Mouse (Mus musculus) adrenal gland, postnatal 36 days (tissue): ENCODE results near the gene Gja4. TPM values are rescaled to one million over a fixed set of nuclear protein-coding genes. Genes with fewer than 3 reads are reported as not detected.

Source experiments
- DNase-seq, 2 experiments: peaks; one replicate each; pipeline ENCODE4 v3.0.0; 2021; ENCODE audit warnings: mixed read lengths in 1 of 2
- long read RNA-seq, 2 experiments: library from polyadenylated mRNA; stranded (forward); transcript quantifications; one replicate each; pipeline ENCODE4 v2.0.0; 2021; ENCODE audit warnings: borderline sequencing depth in 2 of 2
- total RNA-seq, 2 experiments: library from RNA; stranded (reverse); gene quantifications; 2 replicates each; pipeline ENCODE4 v1.2.3; 2021

Gja4 gene
- 1 to 10 TPM; 4.5 to 4.7 TPM for total RNA-seq
- long read RNA-seq, experiment 1, partial matches to known transcripts = 0 of 2 reads
- long read RNA-seq, experiment 1, other reads (novel, unspliced or antisense) = 0 of 2 reads
- long read RNA-seq, experiment 2, partial matches to known transcripts = 0 of 2 reads
- long read RNA-seq, experiment 2, other reads (novel, unspliced or antisense) = 0 of 2 reads

DNA sequence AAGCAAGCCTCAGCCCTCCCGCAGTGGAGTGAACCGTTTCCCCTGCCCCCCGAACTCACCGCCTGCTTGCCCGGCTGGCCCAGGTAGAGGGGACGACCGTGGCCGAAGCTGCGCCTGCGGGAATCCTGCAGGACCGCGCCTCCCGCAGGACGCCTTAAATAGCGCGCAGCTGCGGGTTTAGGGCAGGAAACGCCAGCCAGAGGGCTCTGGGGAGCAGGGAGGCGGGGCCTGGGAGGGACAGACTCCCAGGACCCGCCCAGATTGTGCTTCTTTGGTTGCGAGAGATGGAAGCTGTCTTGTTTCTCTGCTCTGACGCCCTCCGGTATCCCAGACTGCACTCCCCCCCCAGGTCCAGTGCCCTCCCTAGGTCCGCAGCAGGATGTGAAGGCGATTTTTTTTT is at the start of gene Gja4:
Gene Gja4 (minus strand): TSS at position 179 of the 400 bp plus-strand sequence.
- peak; percentile 87 to 92 for DNase-seq

GRCm38 (mm10) chr4:127363331-127363730 is 49.5 kb upstream of the Gja4 start:
- DNase-seq = no peak

DNA sequence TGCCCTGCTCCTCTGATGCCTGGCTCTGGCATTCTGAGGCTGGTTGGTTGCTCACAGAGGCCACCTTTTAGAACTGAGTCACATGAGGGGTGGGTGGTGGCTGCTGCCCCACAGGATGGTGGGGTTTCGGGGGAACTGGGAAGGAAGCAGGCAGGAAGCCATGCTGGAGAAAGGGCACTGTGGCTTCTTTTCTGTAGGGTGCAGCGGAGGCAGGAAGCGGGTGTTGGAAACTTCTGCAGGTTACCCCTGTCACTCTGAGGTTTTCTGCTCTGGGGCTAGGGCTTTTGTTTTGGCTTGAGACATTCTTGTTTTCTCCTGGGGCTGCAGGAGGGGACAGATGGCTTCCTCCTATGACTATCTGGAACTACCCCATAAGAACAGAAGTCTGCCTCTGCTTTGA is 48.7 kb upstream of the Gja4 start:
- no peak for DNase-seq

GRCm38 (mm10) chr4:127358018-127358417 is 44.2 kb upstream of the Gja4 start, which contains the start of gene Gjb5:
Gjb5 (minus strand) TSS chr4:127358181.
- DNase-seq = no peak

DNA sequence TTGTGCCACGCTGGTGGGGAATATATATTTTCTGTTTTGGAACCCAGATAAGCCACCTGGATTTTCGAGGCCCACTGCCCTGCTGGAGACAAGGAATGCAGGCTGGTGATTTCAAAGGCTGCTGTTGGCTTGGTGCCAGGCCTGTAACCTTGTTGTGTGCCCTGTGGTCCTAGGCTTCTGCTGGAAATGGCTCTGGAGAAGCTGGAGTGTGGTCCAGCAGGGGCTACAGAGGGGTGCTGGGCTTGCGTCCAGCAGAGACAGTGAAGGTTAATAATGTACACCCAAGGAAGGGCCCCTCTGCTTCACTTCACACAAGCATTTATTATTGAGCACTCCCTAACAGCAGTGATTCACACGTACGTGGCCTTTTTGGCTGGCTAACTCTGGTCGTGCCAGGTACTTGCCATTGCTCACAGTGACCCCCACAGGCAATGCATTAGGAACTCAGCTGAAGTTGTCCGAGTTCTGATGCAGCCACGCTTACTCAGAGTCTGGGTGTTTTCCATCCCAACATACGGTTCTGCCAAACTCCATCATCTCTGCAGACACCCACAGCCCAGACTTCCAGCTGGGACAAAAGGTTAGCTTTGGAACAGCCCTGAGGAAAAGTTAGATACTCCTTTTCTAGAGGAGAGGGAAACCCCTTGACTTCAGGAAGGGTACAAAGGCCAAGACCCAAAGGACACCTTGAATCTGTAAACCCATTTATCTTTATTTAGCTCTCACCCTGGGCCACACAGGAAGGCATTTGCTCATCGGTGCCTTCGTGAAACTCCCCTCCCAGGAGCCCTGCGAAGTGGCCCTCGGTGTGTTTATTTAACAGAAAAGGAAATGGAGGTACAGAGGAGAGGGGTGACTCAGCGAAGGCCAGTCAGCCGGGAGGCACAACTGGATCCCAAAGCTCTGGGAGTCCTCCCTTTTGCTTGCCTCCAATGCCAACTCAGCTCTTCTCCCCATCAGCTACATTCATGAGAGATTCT is 41.0 kb upstream of the Gja4 start:
- DNase-seq = peak; percentile 54 to 65

DNA sequence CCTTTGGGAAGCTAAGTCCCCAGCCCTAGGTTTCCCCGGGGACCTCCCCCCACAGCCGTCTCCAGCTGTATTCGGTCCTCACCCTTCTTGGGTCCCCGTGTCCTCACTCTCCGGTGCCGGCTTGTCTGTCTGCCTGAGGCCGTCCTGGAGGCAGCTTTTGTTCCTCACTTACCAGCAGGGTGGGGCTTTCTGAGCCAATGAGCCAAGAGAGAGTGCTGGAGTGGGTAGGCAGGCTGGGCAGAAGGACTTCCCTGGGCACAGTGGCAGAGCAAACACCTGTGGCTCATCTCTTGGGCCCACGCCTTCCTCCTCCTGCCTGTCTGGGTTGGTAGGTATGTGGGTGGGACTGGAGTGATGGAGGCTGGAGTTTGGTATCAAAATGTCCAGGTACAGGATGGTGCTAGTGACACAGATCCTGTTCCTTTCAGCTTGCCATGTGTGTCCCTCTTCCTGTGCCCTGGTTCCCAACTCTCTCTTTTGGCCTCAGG is 40.2 kb upstream of the Gja4 start, which contains the start of gene Gjb4:
Gene Gjb4 (minus strand): TSS at position 131 of the 488 bp plus-strand sequence.
- no peak for DNase-seq

DNA sequence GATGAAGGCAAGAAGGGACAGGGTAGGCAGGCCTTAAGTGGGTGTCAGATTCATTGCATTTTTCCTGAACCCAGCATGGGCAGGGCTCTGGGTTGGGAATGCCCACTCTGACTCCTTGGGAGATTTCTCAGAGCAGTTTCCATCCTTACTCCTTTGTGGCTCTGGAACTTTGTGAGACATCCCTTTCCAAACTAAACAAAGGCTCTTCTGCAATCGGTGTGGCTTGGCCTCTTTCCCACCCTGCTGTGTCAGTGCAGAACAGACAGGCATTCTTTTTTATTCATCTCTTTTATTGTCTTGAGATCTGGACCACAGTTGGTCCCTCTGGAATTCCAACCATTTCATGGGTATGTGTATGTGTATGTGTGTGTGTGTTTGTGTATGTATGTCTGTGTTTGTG is 38.8 kb upstream of the Gja4 start:
- peak in 1 of 2 experiments; percentile 52 for DNase-seq

GRCm38 (mm10) chr4:127349560-127350300 is 35.9 kb upstream of the Gja4 start:
- peak in 1 of 2 experiments; percentile 32 for DNase-seq

- no peak for DNase-seq
These were observed 31.2 kb upstream of the Gja4 start for GRCm38 (mm10) chr4:127345000-127345399.

DNA sequence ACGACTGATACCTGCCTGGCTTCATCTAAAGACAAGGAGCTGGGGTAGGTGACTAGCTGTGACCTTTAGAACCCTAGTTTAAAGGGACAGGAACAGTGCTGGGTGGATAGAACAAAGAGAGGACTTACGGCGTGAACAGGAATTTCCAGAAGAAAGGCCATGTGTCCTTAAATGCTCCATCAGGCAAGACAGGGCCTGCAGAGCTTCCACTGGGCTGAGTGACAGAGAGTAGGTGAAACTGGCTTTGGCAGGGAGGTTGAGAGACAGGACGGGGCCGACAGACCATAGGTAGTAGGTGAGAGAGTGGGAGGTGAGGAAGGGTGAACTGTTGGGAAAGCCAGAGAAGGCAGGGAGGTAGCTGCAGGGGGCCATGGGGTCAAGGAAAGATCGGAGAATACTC is 27.5 kb upstream of the Gja4 start:
- no peak for DNase-seq

- no peak for DNase-seq
These were observed 23.8 kb upstream of the Gja4 start for GRCm38 (mm10) chr4:127337668-127338067.

DNA sequence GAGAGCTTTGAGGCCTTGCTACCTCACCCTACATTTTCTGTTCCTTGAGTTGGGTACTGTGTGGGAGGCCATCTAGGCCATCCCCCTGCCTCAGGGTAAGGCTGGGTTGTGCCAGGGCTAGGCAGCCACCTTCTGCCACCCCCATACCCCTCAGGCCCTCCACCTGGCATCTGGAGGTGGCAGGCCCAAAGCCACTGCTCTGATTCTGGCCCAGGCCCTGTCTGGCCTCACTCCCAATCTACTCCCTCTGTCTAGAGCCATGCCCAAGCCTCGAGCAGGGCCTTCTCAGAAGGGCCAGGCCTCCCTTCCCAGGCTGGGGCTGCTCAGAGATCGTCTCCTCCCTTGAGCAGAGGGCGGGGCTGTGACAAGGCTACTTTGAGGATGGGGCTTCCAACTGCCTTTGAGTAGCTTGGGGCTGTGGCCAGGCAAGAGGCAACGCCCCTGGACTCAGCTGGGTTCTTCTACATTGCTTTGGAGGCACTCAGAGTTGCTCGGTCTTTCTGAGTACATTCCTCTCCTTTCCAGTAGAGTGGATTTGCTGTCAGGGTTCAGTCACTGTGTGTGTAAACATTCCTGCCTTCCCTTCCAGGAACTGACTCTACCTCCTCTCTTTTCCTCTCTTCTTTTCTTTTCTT is 21.1 kb upstream of the Gja4 start:
- DNase-seq = no peak

DNA sequence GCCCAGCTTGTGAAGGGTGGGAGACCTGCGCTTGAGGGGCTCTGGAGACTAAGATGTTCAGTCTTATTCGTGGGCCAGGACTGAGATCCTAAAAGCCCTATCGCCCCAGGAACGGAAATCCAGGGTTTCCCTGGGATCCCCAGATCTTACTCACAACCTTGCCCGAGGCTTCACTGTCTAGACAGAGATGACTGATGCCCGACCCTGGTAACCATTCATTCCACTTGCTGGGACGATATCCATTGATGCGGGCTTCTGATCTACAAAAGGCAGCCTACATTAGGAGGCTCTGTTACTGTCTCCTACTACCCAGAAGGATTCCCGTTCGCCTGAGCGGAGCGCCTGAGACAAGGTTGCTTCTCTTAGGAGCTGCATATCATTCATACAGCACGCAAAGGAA is 17.3 kb upstream of the Gja4 start:
- no peak for DNase-seq

DNA sequence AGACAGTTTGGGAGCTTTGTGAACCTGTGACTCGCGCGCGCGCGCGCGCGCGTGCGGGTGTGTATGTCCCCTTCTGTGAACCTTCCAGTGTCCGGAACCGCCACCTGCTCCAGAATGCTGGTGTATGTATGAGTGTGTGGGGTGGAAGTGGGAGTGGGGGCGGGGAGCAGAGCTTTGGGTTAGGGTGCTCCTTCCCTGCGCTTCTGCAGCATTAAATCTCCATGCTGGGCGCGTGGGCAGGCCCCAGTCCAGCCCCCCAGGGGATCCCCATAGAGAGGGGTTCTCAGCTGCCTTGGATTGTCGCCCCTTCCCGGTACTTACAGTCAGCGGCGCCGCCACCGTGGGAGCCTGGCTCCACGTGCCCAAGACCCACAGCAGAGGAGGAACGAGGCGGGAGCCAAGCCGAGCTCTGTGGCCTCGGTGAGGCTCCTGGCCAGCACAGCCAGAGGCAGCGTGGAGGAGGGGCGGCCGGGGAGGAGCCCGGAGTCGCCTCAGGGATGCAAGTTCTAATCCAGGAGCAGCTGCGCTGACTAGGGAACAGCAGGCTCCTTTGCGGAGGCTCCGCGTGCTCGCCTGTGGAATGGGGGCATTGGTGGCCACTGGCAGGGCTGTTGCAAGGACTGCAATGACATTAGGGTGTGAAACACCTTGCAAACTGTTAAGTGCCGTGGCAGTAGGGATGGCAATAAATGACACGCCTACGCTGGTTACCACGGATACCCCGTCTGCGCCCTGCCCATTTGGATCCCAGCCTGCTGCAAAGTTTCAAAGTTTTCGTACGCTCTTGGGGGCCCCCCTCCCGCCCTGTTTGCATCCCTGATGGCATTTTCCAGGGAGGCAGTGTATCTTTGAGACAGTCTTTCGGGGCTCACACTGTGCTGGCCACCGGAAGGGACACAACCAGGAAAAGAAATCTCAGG is 16.6 kb upstream of the Gja4 start, which contains the start of gene Gjb3:
Gene Gjb3 (minus strand): TSS at position 664 of the 920 bp plus-strand sequence.
- peak; percentile 31 to 35 for DNase-seq

DNA sequence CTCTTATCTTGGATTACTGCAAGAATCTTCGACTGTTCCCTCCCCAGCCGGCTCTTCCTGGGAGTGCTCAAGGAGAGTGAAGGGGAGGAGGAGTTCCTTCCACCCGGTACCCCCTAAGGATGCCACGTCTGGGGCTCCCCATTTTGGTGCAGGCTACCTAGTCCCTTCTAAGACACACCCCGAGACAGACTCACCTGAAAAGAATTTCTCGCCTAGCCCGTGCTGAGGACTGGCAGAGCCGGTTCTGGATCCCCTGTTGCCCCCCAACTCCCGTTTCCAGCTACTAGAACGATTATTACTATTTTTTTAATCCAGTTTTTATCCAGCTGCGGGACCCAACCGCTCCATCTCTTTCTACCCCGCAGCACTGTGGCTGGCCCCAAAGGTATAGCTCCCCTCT is 15.9 kb upstream of the Gja4 start:
- DNase-seq = no peak

DNA sequence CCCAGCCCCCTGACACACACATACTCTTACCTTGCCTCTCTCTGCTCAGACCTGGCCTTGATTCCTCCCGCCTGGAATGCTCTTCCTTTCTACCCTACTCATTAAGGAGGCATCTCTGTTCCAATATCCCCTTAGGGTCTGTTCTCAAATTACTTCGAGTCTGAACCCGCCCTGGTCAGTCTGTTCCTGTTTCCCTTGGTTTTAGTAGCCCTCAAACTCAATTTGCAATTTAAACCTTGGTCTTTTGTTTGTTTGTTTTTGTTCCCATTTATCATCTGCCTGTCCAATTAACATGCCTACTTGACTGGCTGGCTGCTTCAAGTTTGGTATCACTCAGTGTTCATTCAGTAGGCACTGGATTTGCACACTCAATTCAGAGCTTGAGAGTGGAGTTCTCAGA is 15.2 kb upstream of the Gja4 start:
- DNase-seq = no peak

DNA sequence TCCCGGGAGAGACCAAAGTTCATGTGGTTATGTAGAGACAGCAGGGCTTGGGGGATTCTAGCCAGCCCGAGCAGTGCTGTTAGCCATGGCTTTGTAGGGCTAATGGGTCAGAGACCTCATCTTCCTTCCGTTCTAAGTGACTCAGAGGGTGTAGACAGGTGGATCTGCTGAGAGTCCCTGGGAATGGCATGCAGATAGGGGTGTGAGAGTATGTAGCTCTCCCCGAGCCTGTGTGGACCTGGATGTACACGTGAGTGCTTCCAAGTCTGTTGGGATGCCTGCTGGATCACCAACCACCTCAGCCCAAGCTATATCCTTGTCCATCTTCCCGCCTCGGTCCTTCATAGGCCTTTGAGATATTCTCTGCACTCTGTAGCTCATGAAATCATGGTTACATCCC is 14.5 kb upstream of the Gja4 start:
- DNase-seq = no peak

GRCm38 (mm10) chr4:127327749-127328148 is 13.9 kb upstream of the Gja4 start:
- no peak for DNase-seq

GRCm38 (mm10) chr4:127327258-127327657 is 13.4 kb upstream of the Gja4 start:
- peak; percentile 32 to 36 for DNase-seq

DNA sequence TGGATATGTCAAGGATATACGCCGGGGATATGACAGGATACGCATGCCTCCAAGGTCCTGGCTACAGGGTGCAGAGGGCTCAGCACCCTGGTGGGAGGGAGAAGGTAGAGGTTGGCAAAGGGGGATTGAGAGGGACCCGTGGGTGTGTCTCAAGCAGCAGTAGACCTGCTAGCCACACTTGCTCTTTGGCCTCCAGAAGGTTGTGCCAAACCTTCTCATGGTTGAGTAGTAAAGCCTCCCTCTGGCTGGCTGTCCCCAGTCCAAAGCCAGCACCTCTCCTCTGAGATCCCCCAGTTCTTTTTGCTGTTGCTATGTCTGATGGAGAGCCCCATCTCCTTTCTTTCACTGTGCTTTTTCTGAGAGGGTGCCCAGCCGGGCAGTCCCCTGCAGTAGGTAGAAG is 11.4 kb upstream of the Gja4 start:
- DNase-seq = no peak

DNA sequence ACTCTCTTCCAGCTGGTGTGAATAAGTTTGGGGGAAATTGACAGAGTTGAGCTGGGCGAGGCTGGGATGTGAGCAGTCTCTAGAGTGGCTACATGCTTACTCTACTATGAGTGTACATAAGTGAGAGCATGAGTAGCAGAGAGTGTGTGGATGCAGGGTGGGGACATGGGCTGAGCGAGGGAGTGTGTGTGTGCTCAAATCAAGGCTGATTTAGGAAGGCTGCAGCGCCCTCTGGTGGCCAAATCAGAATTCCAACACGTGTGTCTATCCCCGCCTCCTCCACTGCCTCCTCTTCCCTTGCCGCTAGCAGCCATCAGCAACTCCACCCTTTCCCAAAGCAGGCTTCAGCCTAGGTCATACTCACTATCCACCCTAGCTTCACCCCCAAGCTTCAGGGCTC is 10.9 kb upstream of the Gja4 start:
- DNase-seq = peak; percentile 81 to 86
